Comparison of ENCODE assay signal across 8 mouse cellular contexts in genomic region chr7:145302488-145303285, GRCm38 (mm10). TPM values are rescaled to one million over a fixed set of nuclear protein-coding genes. Genes with fewer than 3 reads are reported as not detected.
A peak's percentile ranks its signal among the peaks of the same experiment; 100 is the strongest.
DNase-seq lines count a peak whose midpoint lies in the region; ATAC-seq lines count a peak whose summit lies in the region.

No protein-coding gene starts in this region.

- WGBS in hindbrain, embryonic 15.5 days, result 6% methylated on average over 20 of the region's 20 CpGs
- 8% methylated on average over 20 of the region's 20 CpGs for WGBS in liver, embryonic 12.5 days (ENCODE audit: insufficient replicate concordance)

- peak overlapping the region; percentile 21 for H3K4me3 ChIP-seq in hindbrain, embryonic 15.5 days
- H3K4me3 ChIP-seq in liver, embryonic 12.5 days, result peak overlapping the region; percentile 13; the same call in 1 of the 2 replicates

- H3K4me2 ChIP-seq in hindbrain, embryonic 15.5 days, result peak overlapping the region; percentile 51
- H3K4me2 ChIP-seq in liver, embryonic 12.5 days, result peak overlapping the region; percentile 56

- peak overlapping the region; percentile 25; the same call in 1 of the 2 replicates for H3K9ac ChIP-seq in hindbrain, embryonic 15.5 days
- 0 out of 2 replicates have a peak overlapping the region, but pooled peaks have one; percentile 4 for H3K9ac ChIP-seq in liver, embryonic 12.5 days

- H3K27me3 ChIP-seq in hindbrain, embryonic 15.5 days, result no peaks in the 10 kb centered on the region
- H3K27me3 ChIP-seq in liver, embryonic 12.5 days (replicated peaks), result peaks cover 21% of the 10 kb centered on the region; the same call in 1 of the 2 replicates

- peak; percentile 88 for ATAC-seq in hindbrain, embryonic 15.5 days (ENCODE audit: low FRiP score, low read depth)
- peak; percentile 88 for ATAC-seq in liver, embryonic 12.5 days

- no peak overlapping the region for H3K27ac ChIP-seq in hindbrain, embryonic 15.5 days (replicated peaks)
- H3K27ac ChIP-seq in liver, embryonic 12.5 days, result no peak overlapping the region

- no peaks in the 10 kb centered on the region for H3K9me3 ChIP-seq in hindbrain, embryonic 15.5 days
- H3K9me3 ChIP-seq in liver, embryonic 12.5 days (replicated peaks), result no peaks in the 10 kb centered on the region

- peaks cover 7% of the 10 kb centered on the region; the same call in 1 of the 2 replicates for H3K4me1 ChIP-seq in hindbrain, embryonic 15.5 days (replicated peaks)
- peaks cover 17% of the 10 kb centered on the region for H3K4me1 ChIP-seq in liver, embryonic 12.5 days

- peak; percentile 82 for DNase-seq in Muller cell, postnatal 12 days (ENCODE audit: inconsistent ontology term)
- DNase-seq in cerebellum, postnatal 25 days, result peak; percentile 77 to 85
- DNase-seq in gastrocnemius, postnatal 10 days, result peak; percentile 68
- DNase-seq in neural tube, embryonic 10.5 days (ENCODE audit: extremely low spot score, low spot score), result peak; percentile 79
- no peak for DNase-seq in frontal cortex, postnatal 10 days (ENCODE audit: low spot score in 2 of 2)
- DNase-seq in layer of hippocampus, adult 11-12 months (ENCODE audit: low spot score), result no peak

- no peaks in the 10 kb centered on the region for H3K36me3 ChIP-seq in hindbrain, embryonic 15.5 days
- no peaks in the 10 kb centered on the region for H3K36me3 ChIP-seq in liver, embryonic 12.5 days

RNA-seq across cellular contexts. Expression of gene Mrgprf, which starts 2.1 kb away (rescaled TPM):
- 1 to 10 TPM; 5.6 to 9.3 TPM for total RNA-seq in gastrocnemius, postnatal 10 days (2021)
- 3.9 and 4.9 TPM in 2 replicates for polyA plus RNA-seq in hindbrain, embryonic 15.5 days (2015; fragmentation: Nextera tagmentation; extraction: Ambion mirVana)
- polyA plus RNA-seq in liver, embryonic 12.5 days (2016; fragmentation: Nextera tagmentation; extraction: Ambion mirVana), result not detected in 2 replicates

RNA-seq across cellular contexts. Expression of gene Mrgprd, which starts 11.9 kb away (rescaled TPM):
- not detected for total RNA-seq in gastrocnemius, postnatal 10 days (2021)
- 0.05 TPM in 1 of 2 replicates, not detected in the other for polyA plus RNA-seq in hindbrain, embryonic 15.5 days (2015; fragmentation: Nextera tagmentation; extraction: Ambion mirVana)
- not detected in 2 replicates for polyA plus RNA-seq in liver, embryonic 12.5 days (2016; fragmentation: Nextera tagmentation; extraction: Ambion mirVana)

RNA-seq across cellular contexts. Expression of gene Tpcn2, which starts 18.9 kb away (rescaled TPM):
- total RNA-seq in gastrocnemius, postnatal 10 days (2021), result 1 to 10 TPM; 3.6 to 7.2 TPM
- polyA plus RNA-seq in hindbrain, embryonic 15.5 days (2015; fragmentation: Nextera tagmentation; extraction: Ambion mirVana), result 3.4 and 3.7 TPM in 2 replicates
- polyA plus RNA-seq in liver, embryonic 12.5 days (2016; fragmentation: Nextera tagmentation; extraction: Ambion mirVana), result 2.9 and 3.1 TPM in 2 replicates

Comparison
In these comparisons a context has a peak if more than half of its experiments do, and no peak if none do; other contexts are left out.
1. DNase-seq: peak in Muller cell, postnatal 12 days (single experiment), cerebellum, postnatal 25 days (2 of 2), gastrocnemius, postnatal 10 days (single experiment) and neural tube, embryonic 10.5 days (single experiment); none in frontal cortex, postnatal 10 days (0 of 2) and layer of hippocampus, adult 11-12 months (single experiment).